Mouse (Mus musculus): ENCODE data around the gene Dpp3. TPM values are rescaled to one million over a fixed set of nuclear protein-coding genes. Genes with fewer than 3 reads are reported as not detected.

Gene Dpp3
- polyA plus RNA-seq (2014; fragmentation: Illumina TruSeq; extraction: RNeasy Lipid Tissue Mini Kit (QIAGEN cat#74804); ENCODE audit: low read depth, low replicate concordance): 43.1 TPM

DNA sequence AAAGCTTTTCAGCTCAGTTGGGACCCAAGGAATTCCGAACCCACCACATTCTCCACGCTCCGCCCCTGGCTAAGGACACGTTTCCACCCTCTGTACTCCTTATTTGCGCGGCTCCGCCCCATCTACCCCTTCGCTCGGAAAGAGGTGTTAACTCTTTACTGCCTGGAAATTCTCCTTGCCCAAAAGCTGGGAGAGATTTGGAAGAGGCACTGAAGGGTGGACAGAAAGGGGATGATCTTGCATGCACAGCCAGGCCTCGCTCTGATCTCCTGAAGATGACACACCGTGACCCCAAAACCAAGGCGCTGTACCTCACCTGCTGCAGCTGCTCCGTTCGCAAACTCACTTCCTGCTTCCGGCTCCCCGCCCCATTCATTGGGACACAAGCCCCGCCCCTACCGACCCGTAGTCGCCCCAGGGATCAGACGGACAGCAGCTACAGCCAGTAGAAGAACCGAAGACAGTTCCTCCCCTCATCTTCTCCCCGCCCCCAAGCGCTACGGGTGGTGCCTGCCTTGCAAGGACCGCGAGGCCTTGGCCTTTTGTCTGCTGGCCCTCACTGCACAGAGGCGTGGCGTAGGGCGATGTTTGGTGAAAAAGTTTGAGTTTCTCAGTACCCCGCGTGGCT, at the start of gene Dpp3:
Dpp3 (minus strand) TSS at position 384 of the 628 bp plus-strand sequence.

DNA sequence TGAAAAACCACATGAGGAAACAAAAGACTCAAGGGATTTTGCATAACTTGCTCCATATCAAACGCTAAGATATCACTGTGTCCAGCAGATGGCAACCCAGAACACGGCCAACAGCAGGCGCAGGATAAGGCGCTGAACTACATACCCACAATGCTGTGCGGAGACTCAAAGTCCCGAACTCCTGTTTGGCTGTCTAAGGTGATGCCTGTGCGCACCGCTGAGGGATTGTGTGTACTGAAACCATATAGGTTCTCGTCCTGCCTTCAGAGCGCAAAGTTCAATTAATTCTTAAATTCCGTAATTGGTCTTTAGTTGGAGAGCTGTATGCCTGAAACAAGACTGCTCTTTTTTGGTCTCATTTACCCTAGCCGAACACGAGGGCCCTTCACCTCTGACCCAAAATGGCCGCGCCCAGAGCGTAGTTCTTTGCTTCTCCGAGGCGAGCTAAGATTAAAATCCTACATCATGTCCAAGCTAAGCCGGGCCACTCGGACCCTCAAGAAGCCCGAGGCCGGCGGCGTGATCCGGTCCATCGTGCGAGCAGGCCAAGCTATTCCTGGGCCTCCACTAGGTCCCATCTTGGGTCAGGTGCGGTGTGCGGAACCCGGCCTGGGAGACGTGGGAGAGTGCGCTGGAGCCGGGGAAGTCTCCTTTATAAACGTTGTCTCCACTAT, 34.0 kb upstream of the Dpp3 start, which contains the start of gene Mrpl11:
Mrpl11 (plus strand) TSS at position 220 of the 674 bp plus-strand sequence.

DNA sequence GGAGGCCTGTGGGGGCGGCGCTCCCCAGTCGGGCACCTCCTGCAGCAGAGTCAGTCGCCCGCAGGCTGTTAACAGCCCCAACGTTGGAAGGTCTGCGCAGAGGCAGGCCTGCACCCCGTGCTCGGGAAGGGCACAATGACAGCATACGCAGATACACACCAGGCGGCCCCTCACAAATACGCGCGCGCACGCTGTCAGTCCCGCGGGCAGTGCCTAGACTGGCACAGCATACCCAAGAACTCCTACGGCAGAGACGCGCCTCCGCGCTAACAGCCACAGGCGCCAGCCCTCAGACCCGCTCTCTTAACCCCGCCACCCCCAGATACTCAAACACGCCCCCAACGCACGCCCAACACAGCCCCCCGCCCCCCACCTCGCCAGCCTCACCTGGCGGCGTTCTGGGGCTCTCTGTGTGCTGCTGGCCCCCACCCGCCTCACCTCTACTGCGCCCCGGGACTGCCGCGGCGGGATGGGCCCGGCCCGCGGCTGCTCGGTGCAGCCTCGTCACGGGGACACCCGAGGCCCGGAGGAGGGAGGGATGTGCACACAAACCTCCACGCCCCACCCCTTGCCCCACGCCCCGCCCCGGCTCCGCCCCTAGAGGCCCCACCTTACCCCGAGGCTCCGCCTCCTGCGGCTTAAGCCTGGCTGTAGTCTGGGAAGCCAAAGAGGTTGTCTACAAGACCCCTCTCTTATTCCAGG, 14.6 kb upstream of the Dpp3 start, which contains the start of gene Peli3:
Peli3 (minus strand) TSS at position 577 of the 702 bp plus-strand sequence.

DNA sequence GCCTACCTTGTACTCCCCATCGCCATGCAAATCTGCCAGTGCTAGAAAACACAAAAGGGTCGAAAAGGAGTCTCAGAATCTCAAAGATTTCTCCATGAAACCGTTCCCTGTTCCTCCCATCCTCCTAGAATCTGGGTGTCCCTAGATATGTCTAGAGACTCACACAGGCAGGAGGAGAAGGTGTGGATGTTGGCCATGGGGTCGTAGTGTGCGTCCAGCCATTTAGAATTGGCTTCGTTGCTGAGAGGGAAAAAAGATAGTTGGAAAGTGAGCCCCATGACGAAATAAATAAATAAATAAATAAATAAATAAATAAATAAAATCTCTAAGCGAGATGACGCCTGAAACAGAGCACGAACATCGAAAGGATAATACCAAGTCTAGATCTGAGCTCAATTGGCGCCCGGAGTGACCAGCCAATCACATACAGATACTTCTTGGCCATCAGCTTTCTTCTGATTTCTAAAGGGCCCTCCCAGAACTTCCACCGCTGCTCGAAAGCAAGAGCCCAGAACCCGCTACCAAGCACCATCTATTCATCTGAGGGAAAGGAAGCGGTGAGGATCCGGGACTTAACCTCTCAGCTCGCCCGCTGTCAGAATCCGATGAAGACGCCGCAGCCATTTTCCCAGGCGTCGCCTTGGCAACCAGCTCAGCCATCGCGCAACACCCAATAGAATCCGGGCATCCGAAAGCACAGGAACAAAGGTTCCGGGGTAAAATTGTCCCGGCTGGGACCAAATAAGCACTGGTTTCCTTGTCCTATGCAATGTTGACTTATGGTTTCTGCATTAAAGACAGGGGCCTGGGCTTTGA, 21.9 kb downstream of the Dpp3 start, which contains the start of gene Bbs1:
Bbs1 (minus strand) TSS at position 650 of the 816 bp plus-strand sequence.

DNA sequence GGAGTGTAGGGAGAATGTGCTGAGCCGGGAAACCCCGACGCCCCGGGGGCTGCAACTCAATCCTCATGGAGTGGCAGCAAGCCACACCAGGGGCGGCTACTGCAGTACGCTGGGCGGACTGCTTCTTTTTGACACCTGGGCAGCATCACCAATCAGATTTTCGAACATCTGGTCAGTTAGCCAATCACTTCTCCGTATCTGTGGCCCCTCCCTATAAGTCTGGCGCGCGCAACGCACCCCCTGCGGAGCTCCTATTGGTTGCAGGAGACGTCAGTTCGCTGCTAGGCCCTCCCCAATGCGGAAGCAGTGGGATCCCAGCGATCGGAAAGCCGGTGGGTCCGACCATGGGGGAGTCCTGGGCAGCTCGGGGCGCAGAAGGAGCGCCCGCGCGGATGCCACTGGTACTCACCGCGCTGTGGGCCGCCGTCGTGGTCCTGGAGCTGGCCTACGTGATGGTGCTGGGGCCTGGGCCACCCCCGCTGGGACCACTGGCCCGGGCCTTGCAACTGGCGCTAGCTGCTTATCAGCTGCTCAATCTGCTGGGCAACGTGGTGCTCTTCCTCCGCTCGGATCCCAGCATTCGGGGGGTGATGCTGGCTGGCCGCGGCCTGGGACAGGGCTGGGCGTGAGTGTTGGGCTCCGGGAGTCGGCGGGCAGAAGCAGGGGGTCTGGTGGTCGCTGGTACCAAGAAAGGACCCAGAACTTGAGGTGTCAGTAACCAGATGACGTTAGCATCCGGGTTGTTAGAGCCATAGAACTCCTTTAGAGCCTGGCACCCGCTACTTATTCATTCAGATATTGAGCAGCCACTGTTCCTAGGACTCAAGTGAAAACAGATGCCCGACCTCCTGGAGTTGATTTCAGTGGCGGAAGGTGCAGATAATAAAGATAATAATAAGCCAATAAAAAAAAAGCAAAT, 49.4 kb downstream of the Dpp3 start, which contains the start of gene Zdhhc24:
Zdhhc24 (plus strand) TSS at position 264 of the 919 bp plus-strand sequence.

DNA sequence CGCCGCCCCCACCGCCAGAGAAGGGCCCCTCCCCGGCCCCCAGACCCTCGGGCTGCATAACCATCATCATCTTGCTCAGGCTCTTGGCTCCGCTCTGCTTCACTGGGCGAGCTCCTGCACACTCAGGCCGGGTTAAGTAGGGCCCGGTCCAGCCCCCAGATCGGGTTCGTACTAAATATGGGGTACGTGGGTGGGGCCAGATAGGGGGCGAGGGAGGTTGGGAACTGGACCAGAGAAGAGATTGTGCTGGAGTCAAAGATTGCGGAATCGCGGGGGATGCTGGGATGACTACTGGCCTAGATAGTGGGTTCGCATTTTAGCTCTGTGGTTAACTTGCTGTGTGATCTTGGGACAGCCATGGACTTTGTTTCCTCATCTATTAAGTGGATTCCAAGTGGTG, 50.3 kb downstream of the Dpp3 start, which contains the start of gene Actn3:
Actn3 (minus strand) TSS at position 125 of the 400 bp plus-strand sequence.

Other genes starting within 250 kb of the Dpp3 start
- 1.4 TPM for gene Gm960, start 229.6 kb downstream of the Dpp3 start, polyA plus RNA-seq (2014; fragmentation: Illumina TruSeq; extraction: RNeasy Lipid Tissue Mini Kit (QIAGEN cat#74804); ENCODE audit: low read depth, low replicate concordance)
- 5.0 TPM for gene Sptbn2, start 217.1 kb downstream of the Dpp3 start, polyA plus RNA-seq (2014; fragmentation: Illumina TruSeq; extraction: RNeasy Lipid Tissue Mini Kit (QIAGEN cat#74804); ENCODE audit: low read depth, low replicate concordance)
- gene Rbm4b, start 171.8 kb downstream of the Dpp3 start, polyA plus RNA-seq (2014; fragmentation: Illumina TruSeq; extraction: RNeasy Lipid Tissue Mini Kit (QIAGEN cat#74804); ENCODE audit: low read depth, low replicate concordance): 17.2 TPM
- 20.7 TPM for gene Rbm4, start 134.4 kb downstream of the Dpp3 start, polyA plus RNA-seq (2014; fragmentation: Illumina TruSeq; extraction: RNeasy Lipid Tissue Mini Kit (QIAGEN cat#74804); ENCODE audit: low read depth, low replicate concordance)
- 7.9 TPM for gene Gm21992, start 116.7 kb downstream of the Dpp3 start, polyA plus RNA-seq (2014; fragmentation: Illumina TruSeq; extraction: RNeasy Lipid Tissue Mini Kit (QIAGEN cat#74804); ENCODE audit: low read depth, low replicate concordance)
- 16.7 TPM for gene Rbm14, start 116.7 kb downstream of the Dpp3 start, polyA plus RNA-seq (2014; fragmentation: Illumina TruSeq; extraction: RNeasy Lipid Tissue Mini Kit (QIAGEN cat#74804); ENCODE audit: low read depth, low replicate concordance)
- gene Ccs, start 89.0 kb downstream of the Dpp3 start, polyA plus RNA-seq (2014; fragmentation: Illumina TruSeq; extraction: RNeasy Lipid Tissue Mini Kit (QIAGEN cat#74804); ENCODE audit: low read depth, low replicate concordance): 62.9 TPM
- 1.0 TPM for gene Ccdc87, start 88.9 kb downstream of the Dpp3 start, polyA plus RNA-seq (2014; fragmentation: Illumina TruSeq; extraction: RNeasy Lipid Tissue Mini Kit (QIAGEN cat#74804); ENCODE audit: low read depth, low replicate concordance)
- 65.6 TPM for gene Ctsf, start 73.2 kb downstream of the Dpp3 start, polyA plus RNA-seq (2014; fragmentation: Illumina TruSeq; extraction: RNeasy Lipid Tissue Mini Kit (QIAGEN cat#74804); ENCODE audit: low read depth, low replicate concordance)
- gene Actn3, start 50.4 kb downstream of the Dpp3 start, polyA plus RNA-seq (2014; fragmentation: Illumina TruSeq; extraction: RNeasy Lipid Tissue Mini Kit (QIAGEN cat#74804); ENCODE audit: low read depth, low replicate concordance): 3.4 TPM
- 18.4 TPM for gene Zdhhc24, start 49.6 kb downstream of the Dpp3 start, polyA plus RNA-seq (2014; fragmentation: Illumina TruSeq; extraction: RNeasy Lipid Tissue Mini Kit (QIAGEN cat#74804); ENCODE audit: low read depth, low replicate concordance)
- 5.7 TPM for gene Bbs1, start 21.7 kb downstream of the Dpp3 start, polyA plus RNA-seq (2014; fragmentation: Illumina TruSeq; extraction: RNeasy Lipid Tissue Mini Kit (QIAGEN cat#74804); ENCODE audit: low read depth, low replicate concordance)
- gene Peli3, start 14.8 kb upstream of the Dpp3 start, polyA plus RNA-seq (2014; fragmentation: Illumina TruSeq; extraction: RNeasy Lipid Tissue Mini Kit (QIAGEN cat#74804); ENCODE audit: low read depth, low replicate concordance): 3.9 TPM
- 77.2 TPM for gene Mrpl11, start 33.9 kb upstream of the Dpp3 start, polyA plus RNA-seq (2014; fragmentation: Illumina TruSeq; extraction: RNeasy Lipid Tissue Mini Kit (QIAGEN cat#74804); ENCODE audit: low read depth, low replicate concordance)
- gene Npas4, start 62.0 kb upstream of the Dpp3 start, polyA plus RNA-seq (2014; fragmentation: Illumina TruSeq; extraction: RNeasy Lipid Tissue Mini Kit (QIAGEN cat#74804); ENCODE audit: low read depth, low replicate concordance): 0.83 TPM
- 1.8 TPM for gene Slc29a2, start 95.6 kb upstream of the Dpp3 start, polyA plus RNA-seq (2014; fragmentation: Illumina TruSeq; extraction: RNeasy Lipid Tissue Mini Kit (QIAGEN cat#74804); ENCODE audit: low read depth, low replicate concordance)
- 20.8 TPM for gene B4gat1, start 110.5 kb upstream of the Dpp3 start, polyA plus RNA-seq (2014; fragmentation: Illumina TruSeq; extraction: RNeasy Lipid Tissue Mini Kit (QIAGEN cat#74804); ENCODE audit: low read depth, low replicate concordance)
- 1.9 TPM for gene AC124502.3, start 110.6 kb upstream of the Dpp3 start, polyA plus RNA-seq (2014; fragmentation: Illumina TruSeq; extraction: RNeasy Lipid Tissue Mini Kit (QIAGEN cat#74804); ENCODE audit: low read depth, low replicate concordance)
- 34.8 TPM for gene Brms1, start 113.1 kb upstream of the Dpp3 start, polyA plus RNA-seq (2014; fragmentation: Illumina TruSeq; extraction: RNeasy Lipid Tissue Mini Kit (QIAGEN cat#74804); ENCODE audit: low read depth, low replicate concordance)
- 3.6 TPM for gene Rin1, start 122.2 kb upstream of the Dpp3 start, polyA plus RNA-seq (2014; fragmentation: Illumina TruSeq; extraction: RNeasy Lipid Tissue Mini Kit (QIAGEN cat#74804); ENCODE audit: low read depth, low replicate concordance)
- 36.7 TPM for gene Cd248, start 139.8 kb upstream of the Dpp3 start, polyA plus RNA-seq (2014; fragmentation: Illumina TruSeq; extraction: RNeasy Lipid Tissue Mini Kit (QIAGEN cat#74804); ENCODE audit: low read depth, low replicate concordance)
- 2.8 TPM for gene Tmem151a, start 157.2 kb upstream of the Dpp3 start, polyA plus RNA-seq (2014; fragmentation: Illumina TruSeq; extraction: RNeasy Lipid Tissue Mini Kit (QIAGEN cat#74804); ENCODE audit: low read depth, low replicate concordance)
- 71.7 TPM for gene Yif1a, start 160.3 kb upstream of the Dpp3 start, polyA plus RNA-seq (2014; fragmentation: Illumina TruSeq; extraction: RNeasy Lipid Tissue Mini Kit (QIAGEN cat#74804); ENCODE audit: low read depth, low replicate concordance)
- gene Cnih2, start 170.2 kb upstream of the Dpp3 start, polyA plus RNA-seq (2014; fragmentation: Illumina TruSeq; extraction: RNeasy Lipid Tissue Mini Kit (QIAGEN cat#74804); ENCODE audit: low read depth, low replicate concordance): 1.6 TPM
- 160 TPM for gene Rab1b, start 178.8 kb upstream of the Dpp3 start, polyA plus RNA-seq (2014; fragmentation: Illumina TruSeq; extraction: RNeasy Lipid Tissue Mini Kit (QIAGEN cat#74804); ENCODE audit: low read depth, low replicate concordance)
- 29.1 TPM for gene Klc2, start 190.3 kb upstream of the Dpp3 start, polyA plus RNA-seq (2014; fragmentation: Illumina TruSeq; extraction: RNeasy Lipid Tissue Mini Kit (QIAGEN cat#74804); ENCODE audit: low read depth, low replicate concordance)